Mouse (Mus musculus): ENCODE results near the gene Olfr464. TPM values are rescaled to one million over a fixed set of nuclear protein-coding genes. Genes with fewer than 3 reads are reported as not detected.

The Olfr464 gene
- not detected for polyA plus RNA-seq (2017; shearing (Covaris generic))

GRCm38 (mm10) chr11:87920966-87921365 lies at the start of gene Olfr464:
Gene Olfr464 (minus strand): TSS chr11:87920967.

GRCm38 (mm10) chr11:87897287-87897686 lies 23.5 kb downstream of the Olfr464 start, which contains the start of gene Olfr463:
Gene Olfr463 (minus strand): TSS chr11:87897387.

GRCm38 (mm10) chr11:87892168-87892567 lies 28.6 kb downstream of the Olfr464 start, which contains the start of gene Olfr462:
Gene Olfr462 (minus strand): TSS chr11:87892268.

GRCm38 (mm10) chr11:87875436-87875835 lies 45.3 kb downstream of the Olfr464 start, which contains the start of gene Epx:
Gene Epx (minus strand): TSS chr11:87875536.

Other genes starting within 250 kb of the Olfr464 start
- 506 TPM for gene Supt4a, start 183.4 kb downstream of the Olfr464 start, polyA plus RNA-seq (2017; shearing (Covaris generic))
- 2.3 TPM for gene Tspoap1, start 160.4 kb downstream of the Olfr464 start, polyA plus RNA-seq (2017; shearing (Covaris generic))
- gene Mpo, start 127.4 kb downstream of the Olfr464 start, polyA plus RNA-seq (2017; shearing (Covaris generic)): not detected
- gene Lpo, start 92.7 kb downstream of the Olfr464 start, polyA plus RNA-seq (2017; shearing (Covaris generic)): not detected
- 15.7 TPM for gene Mks1, start 67.8 kb downstream of the Olfr464 start, polyA plus RNA-seq (2017; shearing (Covaris generic))
- not detected for gene Epx, start 45.4 kb downstream of the Olfr464 start, polyA plus RNA-seq (2017; shearing (Covaris generic))
- not detected for gene Olfr462, start 28.7 kb downstream of the Olfr464 start, polyA plus RNA-seq (2017; shearing (Covaris generic))
- gene Olfr463, start 23.6 kb downstream of the Olfr464 start, polyA plus RNA-seq (2017; shearing (Covaris generic)): not detected
- gene Dynll2, start 66.6 kb upstream of the Olfr464 start, polyA plus RNA-seq (2017; shearing (Covaris generic)): 15.6 TPM
- 211 TPM for gene Srsf1, start 126.4 kb upstream of the Olfr464 start, polyA plus RNA-seq (2017; shearing (Covaris generic))
- gene Vezf1, start 147.3 kb upstream of the Olfr464 start, polyA plus RNA-seq (2017; shearing (Covaris generic)): 51.2 TPM
- gene Cuedc1, start 177.1 kb upstream of the Olfr464 start, polyA plus RNA-seq (2017; shearing (Covaris generic)): 2.2 TPM